Mouse (Mus musculus): ENCODE measurements at regions not wholly inside any gene's neighbourhood (a gene's known extent, or its start where the extent isn't known, plus 50 kb on each side); places are given as distances from the start of the nearest gene placed in this dataset.

GRCm38 (mm10) chr8:116320014-116320680, 184.6 kb upstream of the Dynlrb2 start:
- Histone ChIP-seq H3K9me3 (ENCODE audit: control insufficient read depth, insufficient read depth, low read depth, low read length) (no peaks in the 10 kb centered on the region), H3K4me1 (ENCODE audit: control insufficient read depth in 2 of 2, insufficient read depth in 2 of 2, low read length in 2 of 2, poor library complexity in 1 of 2) (no peaks in the 10 kb centered on the region), H3K9ac (ENCODE audit: insufficient read depth, low read depth, low read length, poor library complexity, severe bottlenecking) (no peak overlapping the region), H3K36me3 (ENCODE audit: control insufficient read depth, insufficient read depth, low read length, poor library complexity, severe bottlenecking) (no peaks in the 10 kb centered on the region), H3K4me3 (ENCODE audit: insufficient read depth in 1 of 2, low read depth in 1 of 2, low read length in 2 of 2, poor library complexity in 1 of 2, severe bottlenecking in 1 of 2) (no peak overlapping the region), H3K27ac (ENCODE audit: insufficient read depth, low read depth, low read length, poor library complexity, severe bottlenecking) (no peak overlapping the region)
- TF ChIP-seq HCFC1 (IDR thresholded peaks at IDR 0.05; ENCODE audit: borderline replicate concordance, insufficient read depth, low read length) = no peak
- TF ChIP-seq ZC3H11A (IDR thresholded peaks at IDR 0.05; ENCODE audit: borderline replicate concordance, low read depth, low read length) = no peak
- no peak for TF ChIP-seq ZNF384 (IDR thresholded peaks at IDR 0.05; ENCODE audit: low read depth, low read length)
- TF ChIP-seq MAFK (IDR thresholded peaks at IDR 0.05; ENCODE audit: insufficient read depth, low read depth, low read length) = no peak
- TF ChIP-seq CHD2 (IDR thresholded peaks at IDR 0.05; ENCODE audit: low read depth, low read length) = no peak
- in situ Hi-C loops (cut with MboI; ENCODE audit: low sequenced_read_pairs in 2 of 2, unreplicated experiment in 2 of 2) = no loop called here
- no peak for DNase-seq (ENCODE audit: low read depth, low spot score)

DNA sequence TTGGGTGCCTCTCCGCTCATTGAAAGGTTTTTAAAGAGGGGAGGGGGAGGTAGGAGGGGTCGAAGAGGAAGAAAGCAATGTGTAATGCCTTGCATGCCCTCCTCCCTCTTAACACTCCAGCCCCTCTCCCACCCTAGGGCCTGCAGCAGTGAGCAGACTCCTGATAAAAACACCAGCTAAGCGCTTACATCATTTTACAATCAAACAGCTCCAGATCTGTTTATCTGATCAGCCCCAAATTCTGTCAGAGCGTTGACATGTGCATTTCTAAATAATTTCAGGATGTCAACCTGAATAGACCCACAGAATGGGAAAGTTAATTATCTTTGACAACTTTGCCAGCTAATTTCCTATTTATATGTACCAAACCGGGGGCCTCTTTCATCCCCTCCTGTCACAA, 189.4 kb upstream of the Dynlrb2 start:
- DNase-seq (ENCODE audit: low read depth, low spot score) = no peak
- no peak overlapping the region for H3K27ac ChIP-seq (ENCODE audit: insufficient read depth, low read depth, low read length, poor library complexity, severe bottlenecking)
- H3K4me3 ChIP-seq (ENCODE audit: insufficient read depth in 1 of 2, low read depth in 1 of 2, low read length in 2 of 2, poor library complexity in 1 of 2, severe bottlenecking in 1 of 2) = no peak overlapping the region
- no peak overlapping the region for H3K9ac ChIP-seq (ENCODE audit: insufficient read depth, low read depth, low read length, poor library complexity, severe bottlenecking)
- H3K9me3 ChIP-seq (ENCODE audit: control insufficient read depth, insufficient read depth, low read depth, low read length) = no peaks in the 10 kb centered on the region
- H3K4me1 ChIP-seq (ENCODE audit: control insufficient read depth in 2 of 2, insufficient read depth in 2 of 2, low read length in 2 of 2, poor library complexity in 1 of 2) = no peaks in the 10 kb centered on the region
- in situ Hi-C loops (cut with MboI; ENCODE audit: low sequenced_read_pairs in 2 of 2, unreplicated experiment in 2 of 2) = no loop called here
- TF ChIP-seq CHD2 (IDR thresholded peaks at IDR 0.05; ENCODE audit: low read depth, low read length) (no peak), ZC3H11A (IDR thresholded peaks at IDR 0.05; ENCODE audit: borderline replicate concordance, low read depth, low read length) (no peak), HCFC1 (IDR thresholded peaks at IDR 0.05; ENCODE audit: borderline replicate concordance, insufficient read depth, low read length) (no peak), ZNF384 (IDR thresholded peaks at IDR 0.05; ENCODE audit: low read depth, low read length) (no peak), MAFK (IDR thresholded peaks at IDR 0.05; ENCODE audit: insufficient read depth, low read depth, low read length) (no peak)
- H3K36me3 ChIP-seq (ENCODE audit: control insufficient read depth, insufficient read depth, low read length, poor library complexity, severe bottlenecking) = no peaks in the 10 kb centered on the region

GRCm38 (mm10) chr8:116314429-116315092, 190.2 kb upstream of the Dynlrb2 start:
- no peak for TF ChIP-seq CHD2 (IDR thresholded peaks at IDR 0.05; ENCODE audit: low read depth, low read length)
- H3K9me3 ChIP-seq (ENCODE audit: control insufficient read depth, insufficient read depth, low read depth, low read length) = no peaks in the 10 kb centered on the region
- no peak for DNase-seq (ENCODE audit: low read depth, low spot score)
- H3K27ac ChIP-seq (ENCODE audit: insufficient read depth, low read depth, low read length, poor library complexity, severe bottlenecking) = no peak overlapping the region
- in situ Hi-C loops (cut with MboI; ENCODE audit: low sequenced_read_pairs in 2 of 2, unreplicated experiment in 2 of 2) = no loop called here
- no peak overlapping the region for H3K9ac ChIP-seq (ENCODE audit: insufficient read depth, low read depth, low read length, poor library complexity, severe bottlenecking)
- H3K36me3 ChIP-seq (ENCODE audit: control insufficient read depth, insufficient read depth, low read length, poor library complexity, severe bottlenecking) = no peaks in the 10 kb centered on the region
- H3K4me1 ChIP-seq (ENCODE audit: control insufficient read depth in 2 of 2, insufficient read depth in 2 of 2, low read length in 2 of 2, poor library complexity in 1 of 2) = no peaks in the 10 kb centered on the region
- H3K4me3 ChIP-seq (ENCODE audit: insufficient read depth in 1 of 2, low read depth in 1 of 2, low read length in 2 of 2, poor library complexity in 1 of 2, severe bottlenecking in 1 of 2) = no peak overlapping the region

- no peak for DNase-seq (ENCODE audit: low read depth, low spot score)
- in situ Hi-C loops (cut with MboI; ENCODE audit: low sequenced_read_pairs in 2 of 2, unreplicated experiment in 2 of 2) = no loop called here
- TF ChIP-seq ZNF384 (IDR thresholded peaks at IDR 0.05; ENCODE audit: low read depth, low read length) (no peak), CHD2 (IDR thresholded peaks at IDR 0.05; ENCODE audit: low read depth, low read length) (no peak), MAFK (IDR thresholded peaks at IDR 0.05; ENCODE audit: insufficient read depth, low read depth, low read length) (no peak), ZC3H11A (IDR thresholded peaks at IDR 0.05; ENCODE audit: borderline replicate concordance, low read depth, low read length) (no peak), HCFC1 (IDR thresholded peaks at IDR 0.05; ENCODE audit: borderline replicate concordance, insufficient read depth, low read length) (no peak)
Measured at GRCm38 (mm10) chr8:116298891-116299290, 205.9 kb upstream of the Dynlrb2 start.

More at GRCm38 (mm10) chr8:116298891-116299290, 205.9 kb upstream of the Dynlrb2 start:
- Histone ChIP-seq H3K27ac (ENCODE audit: insufficient read depth, low read depth, low read length, poor library complexity, severe bottlenecking) (no peak overlapping the region), H3K9me3 (ENCODE audit: control insufficient read depth, insufficient read depth, low read depth, low read length) (no peaks in the 10 kb centered on the region), H3K4me1 (ENCODE audit: control insufficient read depth in 2 of 2, insufficient read depth in 2 of 2, low read length in 2 of 2, poor library complexity in 1 of 2) (no peaks in the 10 kb centered on the region), H3K4me3 (ENCODE audit: insufficient read depth in 1 of 2, low read depth in 1 of 2, low read length in 2 of 2, poor library complexity in 1 of 2, severe bottlenecking in 1 of 2) (no peak overlapping the region), H3K36me3 (ENCODE audit: control insufficient read depth, insufficient read depth, low read length, poor library complexity, severe bottlenecking) (no peaks in the 10 kb centered on the region), H3K9ac (ENCODE audit: insufficient read depth, low read depth, low read length, poor library complexity, severe bottlenecking) (no peak overlapping the region)

All from ES-E14 (cell line).